Mouse (Mus musculus) kidney, adult 2 months (tissue): ENCODE measurements around the gene Cop1.

Experiments
- CTCF ChIP-seq: fragments of 200-500 bp; conservative IDR thresholded peaks from 2 replicates; pipeline ENCODE4 v1.5.1; 2011; ENCODE audit warnings: low read depth, mild to moderate bottlenecking, control low read depth, low read length, moderate library complexity, mixed read lengths; ENCODE audit not compliant: insufficient read depth, insufficient read length
- POLR2A ChIP-seq: fragments of 200-500 bp; IDR thresholded peaks from one replicate; pipeline ENCODE4 v1.6.1; 2011; ENCODE audit warnings: low read depth, low read length, control low read depth

GRCm38 (mm10) chr1:159388565-159389024 is 156.5 kb downstream of the Cop1 start:
- TF ChIP-seq CTCF (no peak), POLR2A (no peak)
